8 mouse cellular contexts compared by ENCODE assay signal in the genomic region with DNA sequence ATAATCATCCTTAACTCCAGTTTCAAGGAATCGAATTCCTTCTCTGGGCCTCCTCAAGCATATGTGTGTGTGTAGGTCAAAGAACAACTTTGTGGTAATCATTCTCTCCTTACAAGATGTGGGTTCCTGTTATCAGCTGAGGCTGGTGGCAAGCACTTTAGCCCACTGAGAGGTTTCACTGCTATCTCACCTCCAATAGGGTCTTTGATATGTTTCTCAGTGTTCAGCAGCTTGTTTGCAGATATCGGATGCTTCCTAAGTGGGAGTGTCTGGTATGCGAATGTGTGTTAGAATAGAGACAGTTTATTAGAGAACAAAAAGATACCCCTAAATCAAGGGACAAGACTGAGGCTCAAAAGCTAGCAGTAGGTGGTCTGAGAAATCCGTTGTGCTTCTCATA. TPM values are rescaled to one million over a fixed set of nuclear protein-coding genes. Genes with fewer than 3 reads are reported as not detected.
DNase-seq lines count a peak whose midpoint lies in the region; ATAC-seq and TF ChIP-seq lines count a peak whose summit lies in the region.

No protein-coding gene starts in this region.

- H3K9me3 ChIP-seq in embryonic facial prominence, embryonic 14.5 days (ENCODE audit: control insufficient read depth, low read length): no peaks in the 10 kb centered on the region
- no peaks in the 10 kb centered on the region for H3K9me3 ChIP-seq in intestine, postnatal 0 days (ENCODE audit: control insufficient read depth)
- no peaks in the 10 kb centered on the region for H3K9me3 ChIP-seq in neural tube, embryonic 12.5 days

- no peak for ATAC-seq in embryonic facial prominence, embryonic 14.5 days (ENCODE audit: low read depth)
- 0 out of 2 replicates have a peak, but pooled peaks have one; percentile 1 for ATAC-seq in intestine, postnatal 0 days
- peak; percentile 1; the same call in 1 of the 2 replicates for ATAC-seq in neural tube, embryonic 12.5 days (ENCODE audit: low FRiP score, low read depth)

- TF ChIP-seq CTCF in layer of hippocampus, adult 2 months (conservative IDR thresholded peaks at IDR 0.05): no peak
- no peak for TF ChIP-seq CTCF in intestine, postnatal 0 days (IDR thresholded peaks at IDR 0.05; ENCODE audit: low read depth)

- no peak for DNase-seq in layer of hippocampus, adult 2 months (ENCODE audit: low spot score in 2 of 2)
- DNase-seq in layer of hippocampus, postnatal 14 days (ENCODE audit: low spot score in 2 of 2): no peak
- DNase-seq in embryonic facial prominence, embryonic 14.5 days (ENCODE audit: low spot score): no peak
- DNase-seq in adrenal gland, postnatal 25 days: no peak
- DNase-seq in layer of hippocampus, adult 9-11 months: no peak
- no peak for DNase-seq in layer of hippocampus, adult 18-20 months (ENCODE audit: low spot score in 2 of 2)

- H3K9ac ChIP-seq in embryonic facial prominence, embryonic 14.5 days (ENCODE audit: low read depth, low read length): peak overlapping the region; percentile 73
- H3K9ac ChIP-seq in intestine, postnatal 0 days (ENCODE audit: low read depth, low read length): no peak overlapping the region
- H3K9ac ChIP-seq in neural tube, embryonic 12.5 days: peak overlapping the region; percentile 79; the same call in 1 of the 2 replicates

- H3K4me3 ChIP-seq in layer of hippocampus, adult 2 months: peak overlapping the region; percentile 82
- peak overlapping the region; percentile 65 for H3K4me3 ChIP-seq in embryonic facial prominence, embryonic 14.5 days (ENCODE audit: low read depth, low read length)
- H3K4me3 ChIP-seq in intestine, postnatal 0 days (ENCODE audit: low read depth, low read length): peak overlapping the region; percentile 72
- peak overlapping the region; percentile 76 for H3K4me3 ChIP-seq in neural tube, embryonic 12.5 days

- H3K4me1 ChIP-seq in embryonic facial prominence, embryonic 14.5 days (ENCODE audit: control insufficient read depth, insufficient read depth, low read length): peaks cover 22% of the 10 kb centered on the region
- H3K4me1 ChIP-seq in intestine, postnatal 0 days (replicated peaks; ENCODE audit: control insufficient read depth, insufficient read depth, low read length): peaks cover 10% of the 10 kb centered on the region
- peaks cover 20% of the 10 kb centered on the region for H3K4me1 ChIP-seq in neural tube, embryonic 12.5 days

- 0 out of 2 replicates have a peak, but pooled peaks cover 5% of the 10 kb centered on the region for H3K36me3 ChIP-seq in embryonic facial prominence, embryonic 14.5 days (ENCODE audit: control insufficient read depth, insufficient read depth, low read length)
- peaks cover 4% of the 10 kb centered on the region; the same call in 1 of the 2 replicates for H3K36me3 ChIP-seq in intestine, postnatal 0 days (ENCODE audit: control insufficient read depth, insufficient read depth)
- no peaks in the 10 kb centered on the region; the same call in 1 of the 2 replicates for H3K36me3 ChIP-seq in neural tube, embryonic 12.5 days

- peak overlapping the region; percentile 78 for H3K4me2 ChIP-seq in embryonic facial prominence, embryonic 14.5 days (ENCODE audit: low read depth, low read length)
- peak overlapping the region; percentile 63 for H3K4me2 ChIP-seq in intestine, postnatal 0 days (replicated peaks; ENCODE audit: low read depth)
- H3K4me2 ChIP-seq in neural tube, embryonic 12.5 days (replicated peaks): peak overlapping the region; percentile 71

- 50% methylated on average over 4 of the region's 4 CpGs for WGBS in embryonic facial prominence, embryonic 14.5 days
- 34% methylated on average over 4 of the region's 4 CpGs for WGBS in intestine, postnatal 0 days
- 58% methylated on average over 4 of the region's 4 CpGs for WGBS in neural tube, embryonic 12.5 days

- H3K27ac ChIP-seq in layer of hippocampus, adult 2 months: peak overlapping the region; percentile 89
- H3K27ac ChIP-seq in embryonic facial prominence, embryonic 14.5 days (replicated peaks; ENCODE audit: low read depth, low read length): no peak overlapping the region
- peak overlapping the region; percentile 31; the same call in 1 of the 2 replicates for H3K27ac ChIP-seq in intestine, postnatal 0 days (ENCODE audit: low read depth, low read length)
- no peak overlapping the region for H3K27ac ChIP-seq in neural tube, embryonic 12.5 days

- no peaks in the 10 kb centered on the region for H3K27me3 ChIP-seq in embryonic facial prominence, embryonic 14.5 days (replicated peaks; ENCODE audit: control insufficient read depth, insufficient read depth, low read length)
- no peaks in the 10 kb centered on the region for H3K27me3 ChIP-seq in intestine, postnatal 0 days (replicated peaks; ENCODE audit: control insufficient read depth, insufficient read depth, low read length)
- no peaks in the 10 kb centered on the region for H3K27me3 ChIP-seq in neural tube, embryonic 12.5 days (replicated peaks)

RNA-seq across cellular contexts. Expression of gene Arhgef18, which starts 0.5 kb away (rescaled TPM):
- 10 to 100 TPM; 43.7 to 46.7 TPM for total RNA-seq in layer of hippocampus, adult 2 months (2021)
- total RNA-seq in layer of hippocampus, postnatal 14 days (2021): 10 to 100 TPM; 34.5 to 39.5 TPM
- polyA plus RNA-seq in embryonic facial prominence, embryonic 14.5 days (2014; fragmentation: Nextera tagmentation; extraction: Ambion mirVana): 8.7 and 9.3 TPM in 2 replicates
- 4.5 and 5.7 TPM in 2 replicates for polyA plus RNA-seq in intestine, postnatal 0 days (2015; fragmentation: Nextera tagmentation; extraction: Ambion mirVana)
- 12.1 and 13.4 TPM in 2 replicates for polyA plus RNA-seq in neural tube, embryonic 12.5 days (2016; fragmentation: Nextera tagmentation; extraction: Ambion mirVana)
- 30.6 and 53.5 TPM in 2 replicates for total RNA-seq in adrenal gland, postnatal 25 days (2021)
- total RNA-seq in layer of hippocampus, adult 18-20 months (2021): 10 to 100 TPM; 49.0 to 51.3 TPM

RNA-seq across cellular contexts. Expression of gene A430078G23Rik, which starts 39.1 kb away (rescaled TPM):
- total RNA-seq in layer of hippocampus, adult 2 months (2021): not detected
- total RNA-seq in layer of hippocampus, postnatal 14 days (2021): under 1 TPM; 0.14 to 0.36 TPM
- polyA plus RNA-seq in embryonic facial prominence, embryonic 14.5 days (2014; fragmentation: Nextera tagmentation; extraction: Ambion mirVana): 0.21 TPM in 1 of 2 replicates, not detected in the other
- polyA plus RNA-seq in intestine, postnatal 0 days (2015; fragmentation: Nextera tagmentation; extraction: Ambion mirVana): 0.16 and 0.41 TPM in 2 replicates
- polyA plus RNA-seq in neural tube, embryonic 12.5 days (2016; fragmentation: Nextera tagmentation; extraction: Ambion mirVana): 0.13 TPM in 1 of 2 replicates, not detected in the other
- 0.27 TPM in 1 of 2 replicates, not detected in the other for total RNA-seq in adrenal gland, postnatal 25 days (2021)
- not detected for total RNA-seq in layer of hippocampus, adult 18-20 months (2021)

Comparison
In these comparisons a context has a peak if more than half of its experiments do, and no peak if none do; other contexts are left out.
1. H3K27ac ChIP-seq: peak in layer of hippocampus, adult 2 months (single experiment) and intestine, postnatal 0 days (single experiment); none in embryonic facial prominence, embryonic 14.5 days (single experiment) and neural tube, embryonic 12.5 days (single experiment).
2. Peak in every context shown above with its lines, with median percentiles within 50 percentile points of each other: H3K4me3 ChIP-seq and H3K4me2 ChIP-seq.